Mouse (Mus musculus) thymus, postnatal 36 days (tissue): ENCODE data around the gene Tmem262.

Source experiments
- DNase-seq, 2 experiments: peaks; one replicate each; pipeline ENCODE4 v3.0.0; 2022; ENCODE audit warnings: mixed read lengths in 2 of 2

The Tmem262 gene

DNA sequence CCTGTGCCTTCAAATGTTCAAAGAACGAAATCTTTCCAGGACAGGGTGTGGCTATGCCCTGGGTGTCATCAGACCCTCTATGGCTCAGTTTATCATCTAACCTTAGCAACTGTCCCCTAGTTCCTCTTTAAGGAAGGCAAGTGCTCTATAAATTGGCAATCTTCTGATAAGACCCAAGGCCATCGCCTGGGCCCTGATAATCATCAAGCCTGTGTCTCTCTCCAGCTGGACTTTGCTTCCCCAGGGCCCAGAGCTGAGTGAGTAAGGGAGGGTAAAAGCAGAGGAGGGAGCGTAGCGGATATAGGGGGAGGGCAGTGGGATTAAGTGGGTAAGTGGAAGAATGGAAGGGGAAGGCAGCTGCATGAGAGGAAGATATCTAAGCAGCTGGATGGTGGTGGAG is 24.6 kb downstream of the Tmem262 start:
- no peak for DNase-seq

DNA sequence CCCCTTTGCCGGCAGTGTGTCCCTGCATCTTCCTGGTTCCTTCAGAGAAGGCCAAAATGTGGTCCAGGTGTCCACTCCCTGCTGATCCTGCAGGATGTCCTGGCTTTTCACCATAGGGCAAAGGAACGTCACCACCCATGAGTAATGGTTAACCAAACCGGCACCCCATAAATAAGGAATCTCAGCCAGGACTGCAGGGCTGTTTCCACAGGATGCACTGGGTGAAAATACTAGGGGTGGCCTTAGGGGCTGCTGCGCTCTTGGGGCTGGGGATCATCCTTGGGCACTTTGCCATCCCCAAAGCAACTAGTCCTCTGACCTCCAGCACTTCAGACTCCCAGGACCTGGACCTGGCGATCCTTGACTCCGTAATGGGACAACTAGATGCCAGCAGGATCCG is 25.8 kb downstream of the Tmem262 start, which contains the start of gene Naaladl1:
Naaladl1 (plus strand) TSS at position 197 of the 400 bp plus-strand sequence.
- no peak for DNase-seq

DNA sequence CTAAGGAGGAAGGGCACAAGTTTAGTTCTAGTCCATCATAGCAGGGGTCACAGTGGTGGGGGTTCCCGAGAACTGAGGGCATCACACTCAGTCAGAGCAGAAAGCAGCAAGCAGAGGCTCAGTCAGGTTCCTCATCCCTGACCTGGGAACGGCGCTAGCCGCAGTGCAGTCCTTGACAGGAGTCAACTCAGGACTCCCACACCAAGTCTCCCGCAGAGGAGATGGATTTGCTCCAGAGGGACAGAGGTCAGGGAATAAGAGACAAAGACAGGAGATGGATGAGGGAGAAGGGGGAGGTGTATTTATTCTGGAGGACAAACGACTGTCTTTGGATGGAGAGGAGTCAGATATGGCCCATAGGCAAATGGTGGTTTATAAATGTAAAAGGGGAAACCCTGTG is 33.3 kb downstream of the Tmem262 start:
- DNase-seq, result no peak

DNA sequence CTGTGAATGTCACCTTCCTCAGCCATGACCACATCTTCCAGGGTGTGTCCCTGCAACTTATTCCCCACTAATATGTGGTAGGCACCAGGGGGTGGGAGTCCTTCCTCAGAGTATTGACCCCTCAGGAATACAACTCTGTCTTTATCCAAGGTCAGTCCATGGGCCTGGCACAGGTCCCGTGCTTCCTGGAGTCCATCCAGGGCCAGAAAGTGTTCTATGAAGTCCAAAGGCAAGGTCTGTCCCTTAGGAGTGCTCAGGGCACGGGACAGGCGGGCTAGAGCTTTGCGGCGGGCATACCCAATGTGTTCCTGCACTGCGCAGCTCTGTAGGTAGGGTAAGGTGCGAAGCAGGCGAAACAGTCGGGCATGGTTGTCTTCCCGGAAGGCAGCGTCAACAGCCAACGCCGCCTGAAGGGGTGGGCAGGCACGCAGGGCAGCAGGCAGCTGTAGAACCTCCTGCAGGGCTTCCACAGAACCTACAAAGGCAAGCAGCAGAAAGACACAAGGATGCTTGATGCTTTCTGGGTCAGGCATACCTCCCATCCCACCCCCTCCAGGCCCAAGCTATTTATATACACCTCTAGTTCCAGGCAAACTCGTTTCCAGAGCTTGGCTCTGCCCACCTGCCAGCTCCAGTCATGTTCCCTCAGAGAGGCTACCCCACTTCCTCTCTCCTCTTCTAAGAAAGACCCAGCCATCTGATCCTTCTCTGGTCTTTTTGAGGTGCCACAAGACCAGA is 36.4 kb downstream of the Tmem262 start:
- DNase-seq, result no peak

DNA sequence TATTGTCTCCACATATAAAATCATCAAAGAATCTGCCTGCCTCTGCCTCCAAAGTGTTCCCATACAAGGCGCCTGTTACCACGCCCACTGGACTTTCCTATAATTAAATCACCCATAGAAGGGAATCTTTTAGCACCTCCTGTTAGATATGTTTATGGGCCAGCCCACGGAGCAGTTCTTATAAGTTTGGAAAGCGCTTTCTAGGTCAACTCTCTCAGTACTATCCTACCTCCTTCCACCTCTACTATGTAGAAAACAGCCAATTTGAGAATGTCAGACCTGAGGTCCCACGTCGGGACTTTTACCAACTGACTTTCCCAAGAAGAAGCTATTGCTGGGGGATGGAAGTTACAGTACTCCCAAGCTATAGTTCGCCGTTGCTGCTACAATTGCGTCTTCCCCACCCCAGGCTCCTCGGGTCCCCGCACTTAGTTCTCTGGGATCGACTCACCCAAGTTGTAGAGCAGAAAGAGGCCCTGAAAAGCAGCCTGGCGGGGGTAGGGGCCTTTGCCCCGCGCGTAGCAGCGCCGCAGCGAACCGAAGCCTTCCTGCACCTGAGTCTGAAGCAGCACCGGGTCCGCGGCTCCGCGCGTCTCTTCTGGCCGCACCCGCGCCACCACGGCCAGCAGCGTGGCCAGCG is 37.6 kb downstream of the Tmem262 start:
- no peak for DNase-seq

DNA sequence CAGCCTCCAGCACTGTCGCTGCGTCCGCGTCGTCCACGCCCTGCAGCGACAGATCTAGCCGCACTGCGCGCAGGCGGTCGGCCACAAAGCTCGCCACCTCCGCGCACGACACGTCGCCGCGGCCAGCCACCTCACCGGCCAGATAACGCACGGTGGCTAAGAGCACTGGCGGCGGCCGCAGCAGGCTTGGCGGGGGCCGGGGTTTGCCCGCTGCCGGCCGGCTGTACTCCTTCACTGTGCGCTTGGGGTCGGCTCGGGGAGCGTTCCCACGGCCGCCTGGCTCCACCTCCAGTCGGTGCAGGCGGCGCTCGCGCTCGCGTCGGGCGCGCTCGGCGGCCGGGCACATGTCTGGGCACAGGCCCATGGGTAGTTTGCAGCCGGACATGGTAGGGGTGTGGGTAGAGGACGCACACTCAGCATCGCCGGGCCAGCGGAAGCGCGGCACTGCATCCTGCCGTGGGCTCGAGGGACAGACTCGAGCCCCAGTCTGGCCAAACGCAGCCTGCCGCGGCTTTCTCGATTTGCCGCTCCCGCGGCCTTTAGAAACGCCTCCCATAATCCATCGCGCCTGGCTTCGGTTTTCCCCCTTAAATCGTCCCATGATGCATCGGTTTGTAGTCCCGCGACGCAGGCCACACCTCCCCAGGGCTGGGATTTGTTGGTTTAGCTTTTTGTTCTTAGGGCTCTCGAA is 38.3 kb downstream of the Tmem262 start, which contains the start of gene Sac3d1:
Sac3d1 (minus strand) TSS at position 665 of the 691 bp plus-strand sequence.
- DNase-seq, result peak; percentile 88 to 90

DNA sequence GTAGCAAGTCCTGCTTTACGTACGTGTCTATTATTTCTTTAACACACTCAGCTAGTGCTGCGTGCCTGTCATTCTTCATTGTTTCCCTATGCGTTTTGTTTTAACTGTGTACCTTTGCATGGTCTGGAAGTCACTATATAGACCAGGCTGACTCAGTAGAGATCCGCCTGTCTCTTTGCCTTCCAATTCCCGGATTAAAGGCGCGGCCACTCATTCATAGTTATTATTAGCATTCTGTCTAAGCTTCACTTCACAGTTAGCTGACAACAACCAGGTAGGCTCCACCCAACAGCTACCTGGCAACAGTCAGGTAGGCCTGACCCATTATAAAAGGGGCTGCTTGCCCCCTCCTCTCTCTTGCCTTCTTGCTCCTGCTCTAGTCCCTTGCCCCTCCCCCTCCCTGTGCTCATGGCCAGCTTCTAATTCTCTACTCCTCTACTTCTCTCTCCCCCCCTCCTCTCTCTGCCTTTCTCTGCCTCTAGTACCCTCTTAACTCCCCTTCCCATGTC is 38.9 kb downstream of the Tmem262 start:
- DNase-seq, result peak in 1 of 2 experiments; percentile 31

DNA sequence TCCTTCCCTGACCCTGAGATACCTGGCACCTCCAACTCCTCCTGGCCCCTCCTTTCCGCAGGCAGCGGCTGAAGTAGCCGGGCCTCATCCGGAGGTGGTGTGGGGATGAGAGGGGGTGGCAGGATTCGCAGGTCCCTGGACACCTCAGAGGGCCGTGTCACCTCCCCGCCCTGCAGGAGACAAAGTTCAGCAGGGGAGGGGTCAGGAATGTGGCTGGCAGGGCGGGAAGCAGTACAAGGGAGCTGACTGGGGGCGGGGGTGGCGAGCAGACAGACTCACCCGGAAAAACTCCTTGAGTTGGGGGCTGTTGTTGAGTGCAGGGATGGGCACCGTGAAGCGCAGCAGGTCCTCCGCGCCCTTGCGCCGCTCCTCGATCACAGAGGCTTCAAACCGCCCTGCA is 41.9 kb downstream of the Tmem262 start:
- no peak for DNase-seq

DNA sequence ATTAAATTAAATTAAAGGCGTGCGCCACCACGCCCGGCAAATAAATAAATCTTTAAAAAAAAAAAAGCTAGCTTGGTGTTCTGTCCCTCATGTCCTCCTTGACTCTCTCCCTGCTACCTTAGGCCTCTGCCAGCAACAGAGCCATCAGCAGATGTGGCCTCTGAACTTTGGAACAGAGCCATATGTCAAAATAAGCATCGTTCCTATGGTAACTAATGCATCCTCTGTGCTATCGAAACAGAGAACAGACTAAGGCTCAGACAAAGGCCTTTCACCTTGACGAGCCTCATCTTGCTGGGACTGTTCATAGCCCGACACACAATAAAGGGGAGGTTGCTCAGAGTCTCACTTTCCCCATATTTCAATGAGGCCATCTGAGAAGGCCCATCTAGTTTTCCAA is 43.5 kb downstream of the Tmem262 start:
- DNase-seq, result no peak

DNA sequence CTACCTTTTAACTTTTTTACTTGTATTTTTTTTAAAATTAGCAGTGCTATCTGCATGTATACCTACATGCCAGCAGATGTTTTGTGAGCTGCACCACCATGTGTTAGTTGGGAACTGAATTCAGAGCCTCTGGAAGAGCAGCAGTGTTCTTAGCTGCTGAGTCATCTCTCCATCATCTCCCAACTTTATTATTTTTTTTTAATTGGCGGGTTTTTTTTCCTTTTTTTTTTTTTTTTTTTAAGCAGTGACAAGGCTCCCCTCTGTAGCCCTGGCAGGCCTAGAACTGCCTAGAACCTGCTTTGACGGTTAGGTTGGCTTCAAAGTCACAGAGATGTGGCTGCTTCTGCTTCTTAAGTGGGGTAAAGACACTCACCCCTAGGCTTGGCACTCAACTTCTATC is 45.1 kb downstream of the Tmem262 start:
- no peak for DNase-seq

DNA sequence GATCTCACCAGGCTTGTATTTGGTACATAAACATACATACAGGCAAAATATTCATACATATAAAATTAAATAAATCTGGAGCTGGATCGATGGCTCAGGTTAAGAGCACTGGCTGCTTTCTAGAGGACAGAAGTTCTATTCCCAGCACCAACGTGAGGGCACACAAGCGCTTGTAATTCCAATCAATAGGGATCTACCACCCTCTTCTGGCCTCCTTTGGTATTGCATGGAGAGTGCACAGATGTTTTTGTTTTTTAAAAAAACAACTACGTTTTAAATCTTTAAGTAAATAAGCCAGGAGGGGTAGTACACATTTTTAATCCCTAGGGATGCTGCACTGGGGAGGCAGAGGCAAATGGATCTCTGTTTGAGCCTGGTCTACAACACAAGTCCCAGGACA is 46.5 kb downstream of the Tmem262 start:
- DNase-seq, result peak in 1 of 2 experiments; percentile 27

DNA sequence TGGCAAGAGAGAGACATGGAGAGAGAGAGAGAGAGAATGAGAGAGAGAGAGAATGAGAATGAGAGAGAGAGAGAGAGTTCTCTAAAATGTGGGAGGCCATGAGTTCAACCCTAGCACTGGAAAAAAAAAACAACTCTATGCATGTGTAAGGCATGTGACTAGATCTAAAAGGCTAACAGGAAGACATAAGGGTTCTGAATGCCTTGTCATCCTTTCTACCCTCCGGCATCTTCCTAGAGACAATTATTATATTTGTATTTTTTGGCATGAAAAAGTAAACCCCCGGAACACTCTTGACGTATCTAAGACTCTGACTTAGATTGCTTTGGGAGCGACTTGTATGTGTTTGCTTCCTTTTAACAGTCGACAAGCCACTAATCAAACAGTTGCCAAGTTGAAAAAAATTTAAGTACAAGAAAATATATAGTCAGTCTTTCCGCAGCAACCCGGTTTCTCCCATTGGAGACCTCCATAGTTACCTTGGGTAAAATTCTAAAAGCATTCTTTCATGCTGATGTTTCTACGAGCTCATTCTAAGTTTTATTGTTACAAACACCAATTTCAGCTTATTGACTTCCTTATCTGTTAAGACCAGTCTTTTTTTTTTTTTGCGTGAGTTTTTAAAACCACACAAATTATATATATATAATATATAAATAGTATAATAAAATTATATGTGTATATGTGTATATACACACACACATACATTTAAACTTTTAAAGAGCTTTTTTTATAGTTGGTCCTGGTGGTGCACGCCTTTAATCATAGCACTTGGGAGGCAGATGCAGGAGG is 47.2 kb downstream of the Tmem262 start:
- DNase-seq, result no peak

DNA sequence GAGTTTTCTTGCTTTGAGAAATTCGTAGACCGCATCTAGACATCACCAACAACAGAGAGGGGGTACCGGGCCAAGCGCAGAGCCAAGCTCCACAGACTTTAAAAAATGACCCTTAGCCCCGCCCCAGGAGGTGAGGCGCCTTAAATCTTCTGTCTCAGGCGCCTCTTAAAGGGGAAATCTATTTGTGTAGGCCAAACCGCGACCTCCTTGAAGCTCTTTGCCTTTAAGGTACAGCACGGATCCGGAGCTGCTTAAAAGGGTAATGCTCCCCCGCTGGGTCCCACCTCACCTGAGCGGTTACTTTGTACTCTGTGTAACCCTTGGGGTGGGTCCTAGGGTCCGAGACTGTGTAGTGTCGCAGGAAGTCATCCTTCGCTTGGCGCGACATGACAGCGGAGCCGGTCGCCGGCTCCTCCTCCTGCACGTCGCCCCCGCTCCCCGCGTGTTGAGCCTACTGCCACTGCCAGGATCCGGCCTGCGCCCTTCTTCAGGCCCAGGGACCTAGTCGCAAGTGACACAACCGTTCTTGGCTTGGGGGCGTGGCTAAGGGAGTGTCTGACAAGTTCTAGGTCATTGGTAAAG is 48.0 kb downstream of the Tmem262 start, which contains the start of gene Snx15:
Snx15 (minus strand) TSS at position 545 of the 582 bp plus-strand sequence.
- peak; percentile 95 to 97 for DNase-seq
